24 mouse cellular contexts compared by ENCODE assay signal in genomic region chr19:28302831-28303242, GRCm38 (mm10).
A peak's percentile ranks its signal among the peaks of the same experiment; 100 is the strongest.
DNase-seq lines count a peak whose midpoint lies in the region; ATAC-seq and TF ChIP-seq lines count a peak whose summit lies in the region.
"Had no signal": no experiment of that assay in that cellular context is flagged by ENCODE, and none has a peak within 500 bp of the region (broad histone marks: within the 10 kb centered on the region; RNA-seq: fewer than 3 reads in every experiment).

No protein-coding gene starts in this region.

- TF ChIP-seq CTCF in gastrocnemius, adult 2 months (IDR thresholded peaks at IDR 0.05): no peak

- H3K27me3 ChIP-seq in hindbrain, embryonic 10.5 days (ENCODE audit: insufficient read depth, poor library complexity, severe bottlenecking): peaks cover 28% of the 10 kb centered on the region
- no peaks in the 10 kb centered on the region for H3K27me3 ChIP-seq in hindbrain, embryonic 14.5 days (ENCODE audit: control insufficient read depth, insufficient read depth, low read length)
- no peaks in the 10 kb centered on the region for H3K27me3 ChIP-seq in hindbrain, embryonic 11.5 days (ENCODE audit: control insufficient read depth, insufficient read depth, low read length)
- H3K27me3 ChIP-seq: embryonic facial prominence, embryonic 13.5 days; forebrain, embryonic 15.5 days; heart, embryonic 13.5 days; intestine, embryonic 15.5 days; limb, embryonic 15.5 days; liver, embryonic 15.5 days; neural tube, embryonic 13.5 days had no signal

- peaks cover 80% of the 10 kb centered on the region for H3K4me1 ChIP-seq in hindbrain, embryonic 10.5 days (replicated peaks)
- peaks cover 20% of the 10 kb centered on the region; the same call in 1 of the 2 replicates for H3K4me1 ChIP-seq in hindbrain, embryonic 14.5 days (replicated peaks; ENCODE audit: control insufficient read depth, insufficient read depth, low read length)
- H3K4me1 ChIP-seq in hindbrain, embryonic 11.5 days (replicated peaks; ENCODE audit: control insufficient read depth, insufficient read depth, low read length): peaks cover 2% of the 10 kb centered on the region; the same call in 1 of the 2 replicates
- H3K4me1 ChIP-seq: liver, embryonic 15.5 days had no signal

- H3K9me3 ChIP-seq in hindbrain, embryonic 10.5 days: no peaks in the 10 kb centered on the region
- no peaks in the 10 kb centered on the region for H3K9me3 ChIP-seq in hindbrain, embryonic 14.5 days (ENCODE audit: control insufficient read depth, low read length)
- H3K9me3 ChIP-seq in hindbrain, embryonic 11.5 days (ENCODE audit: control insufficient read depth, low read length): no peaks in the 10 kb centered on the region
- H3K9me3 ChIP-seq: embryonic facial prominence, embryonic 13.5 days; forebrain, embryonic 15.5 days; G1E; heart, embryonic 13.5 days; intestine, embryonic 15.5 days; limb, embryonic 15.5 days; liver, embryonic 15.5 days; neural tube, embryonic 13.5 days had no signal

- no peak for ATAC-seq in hindbrain, embryonic 14.5 days (ENCODE audit: low FRiP score)
- peak; percentile 65 for ATAC-seq in hindbrain, embryonic 11.5 days (ENCODE audit: low FRiP score)
- ATAC-seq: activated CD4-positive, CD25-positive, alpha-beta regulatory T cell, adult 4 months; forebrain, embryonic 15.5 days; intestine, embryonic 15.5 days had no signal

- H3K36me3 ChIP-seq in hindbrain, embryonic 10.5 days: no peaks in the 10 kb centered on the region
- H3K36me3 ChIP-seq in hindbrain, embryonic 14.5 days (replicated peaks; ENCODE audit: control insufficient read depth, insufficient read depth): no peaks in the 10 kb centered on the region
- no peaks in the 10 kb centered on the region for H3K36me3 ChIP-seq in hindbrain, embryonic 11.5 days (ENCODE audit: control insufficient read depth, insufficient read depth, low read length)
- H3K36me3 ChIP-seq: forebrain, embryonic 15.5 days; G1E; heart, embryonic 13.5 days; intestine, embryonic 15.5 days; limb, embryonic 15.5 days; liver, embryonic 15.5 days; neural tube, embryonic 13.5 days had no signal

- WGBS in hindbrain, embryonic 10.5 days: 7% methylated on average over 2 of the region's 2 CpGs
- WGBS in hindbrain, embryonic 14.5 days: 8% methylated on average over 2 of the region's 2 CpGs
- 5% methylated on average over 2 of the region's 2 CpGs for WGBS in hindbrain, embryonic 11.5 days

- no peak overlapping the region for H3K9ac ChIP-seq in hindbrain, embryonic 14.5 days
- H3K9ac ChIP-seq in hindbrain, embryonic 11.5 days (ENCODE audit: low read depth, low read length): no peak overlapping the region
- H3K9ac ChIP-seq: embryonic facial prominence, embryonic 13.5 days; forebrain, embryonic 15.5 days; heart, embryonic 13.5 days; intestine, embryonic 15.5 days; limb, embryonic 15.5 days; liver, embryonic 15.5 days; neural tube, embryonic 13.5 days had no signal

- intact Hi-C loops in left cerebral cortex, postnatal 25 days (cut with DNase I): no loop called here
- intact Hi-C loops in gastrocnemius, adult 2 months (cut with DNase I): no loop called here

- peak; percentile 72 for DNase-seq in hindbrain, embryonic 10.5 days (ENCODE audit: low spot score)
- no peak for DNase-seq in hindbrain, embryonic 14.5 days (ENCODE audit: low spot score)
- peak; percentile 77 for DNase-seq in embryo, embryonic 10 days (ENCODE audit: low spot score)
- peak; percentile 66 for DNase-seq in hindbrain, embryonic 11.5 days (ENCODE audit: low spot score)
- peak; percentile 54 for DNase-seq in mesoderm, embryonic 11.5 days (ENCODE audit: low read depth, low spot score)
- DNase-seq in left cerebral cortex, postnatal 25 days (ENCODE audit: low spot score in 2 of 2): no peak
- no peak for DNase-seq in gastrocnemius, adult 2 months
- no peak for DNase-seq in urinary bladder, postnatal 36 days (ENCODE audit: low spot score in 2 of 2)
- DNase-seq: adrenal gland, postnatal 14 days; cerebellum, adult 11 months; cerebellum, postnatal 25 days; heart, postnatal 36 days; kidney, postnatal 4 days; thymus, postnatal 36 days had no signal

- H3K4me3 ChIP-seq in hindbrain, embryonic 10.5 days: no peak overlapping the region
- H3K4me3 ChIP-seq in hindbrain, embryonic 14.5 days (replicated peaks; ENCODE audit: low read length): no peak overlapping the region
- H3K4me3 ChIP-seq in hindbrain, embryonic 11.5 days (ENCODE audit: low read depth, low read length): no peak overlapping the region
- no peak overlapping the region for H3K4me3 ChIP-seq in gastrocnemius, adult 2 months
- H3K4me3 ChIP-seq: embryonic facial prominence, embryonic 13.5 days; forebrain, embryonic 15.5 days; heart, embryonic 13.5 days; intestine, embryonic 15.5 days; limb, embryonic 15.5 days; liver, embryonic 15.5 days; neural tube, embryonic 13.5 days had no signal

- H3K27ac ChIP-seq in hindbrain, embryonic 10.5 days: peak overlapping the region; percentile 82; the same call in 1 of the 2 replicates
- no peak overlapping the region for H3K27ac ChIP-seq in hindbrain, embryonic 14.5 days
- 0 out of 2 replicates have a peak overlapping the region, but pooled peaks have one; percentile 2 for H3K27ac ChIP-seq in hindbrain, embryonic 11.5 days (ENCODE audit: low read depth, low read length)
- H3K27ac ChIP-seq in gastrocnemius, adult 2 months: no peak overlapping the region
- H3K27ac ChIP-seq: embryonic facial prominence, embryonic 13.5 days; forebrain, embryonic 15.5 days; heart, embryonic 13.5 days; intestine, embryonic 15.5 days; limb, embryonic 15.5 days; liver, embryonic 15.5 days; macrophage; neural tube, embryonic 13.5 days had no signal

- H3K4me2 ChIP-seq in hindbrain, embryonic 14.5 days (replicated peaks): no peak overlapping the region
- no peak overlapping the region for H3K4me2 ChIP-seq in hindbrain, embryonic 11.5 days (replicated peaks; ENCODE audit: low read depth, low read length)
- H3K4me2 ChIP-seq: embryonic facial prominence, embryonic 13.5 days; forebrain, embryonic 15.5 days; heart, embryonic 13.5 days; intestine, embryonic 15.5 days; limb, embryonic 15.5 days; liver, embryonic 15.5 days; neural tube, embryonic 13.5 days had no signal

Comparison
In these comparisons a context has a peak if more than half of its experiments do, and no peak if none do; other contexts are left out.
1. DNase-seq: peak in hindbrain, embryonic 10.5 days (single experiment), embryo, embryonic 10 days (single experiment), hindbrain, embryonic 11.5 days (single experiment) and mesoderm, embryonic 11.5 days (single experiment); none in hindbrain, embryonic 14.5 days (single experiment), left cerebral cortex, postnatal 25 days (0 of 2), gastrocnemius, adult 2 months (single experiment) and urinary bladder, postnatal 36 days (0 of 2).
2. H3K27ac ChIP-seq: peak in hindbrain, embryonic 10.5 days (single experiment) and hindbrain, embryonic 11.5 days (single experiment); none in hindbrain, embryonic 14.5 days (single experiment) and gastrocnemius, adult 2 months (single experiment).